Mouse (Mus musculus): ENCODE results near the gene Nav1. TPM values are rescaled to one million over a fixed set of nuclear protein-coding genes. Genes with fewer than 3 reads are reported as not detected.

Gene Nav1
- polyA plus RNA-seq, 1 experiment from 2014 or later = 44.1 TPM

- no peak for ATAC-seq (ENCODE audit: low FRiP score)
Measured at GRCm38 (mm10) chr1:135593560-135594278, 13.4 kb downstream of the Nav1 start.

DNA sequence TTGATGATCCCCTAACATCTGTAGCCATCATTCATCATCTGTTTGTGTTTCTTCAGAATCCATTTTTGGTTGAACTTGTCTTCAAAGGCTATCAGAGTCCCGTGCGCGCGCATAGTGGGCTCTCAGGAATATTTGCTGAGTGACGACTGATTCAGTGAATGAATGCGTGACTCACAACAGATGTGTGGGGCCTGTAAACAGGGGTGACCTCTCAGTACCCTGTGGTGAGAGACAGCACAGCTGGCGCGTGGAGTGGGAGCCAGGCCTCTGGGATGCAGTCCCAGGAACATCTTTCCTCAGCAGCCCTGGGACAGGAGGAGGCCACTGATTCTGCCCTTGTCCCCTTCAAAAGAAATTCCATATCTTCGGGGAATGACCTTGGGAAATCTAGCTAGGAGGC, 16.3 kb downstream of the Nav1 start:
- H3K9me3 ChIP-seq (replicated peaks) = no peaks in the 10 kb centered on the region
- H3K4me2 ChIP-seq = no peak overlapping the region
- H3K36me3 ChIP-seq = no peaks in the 10 kb centered on the region
- peaks cover 24% of the 10 kb centered on the region for H3K4me1 ChIP-seq
- 79% methylated on average over 9 of the region's 9 CpGs for WGBS
- no peak for ATAC-seq (ENCODE audit: low FRiP score)
- H3K27ac ChIP-seq (replicated peaks) = no peak overlapping the region
- H3K4me3 ChIP-seq (replicated peaks) = no peak overlapping the region
- no peak overlapping the region for H3K9ac ChIP-seq (replicated peaks)
- no peaks in the 10 kb centered on the region for H3K27me3 ChIP-seq (replicated peaks)

More at GRCm38 (mm10) chr1:135593560-135594278, 13.4 kb downstream of the Nav1 start:
- Histone ChIP-seq H3K9me3 (replicated peaks) (no peaks in the 10 kb centered on the region), H3K27me3 (replicated peaks) (no peaks in the 10 kb centered on the region), H3K4me1 (peaks cover 2% of the 10 kb centered on the region; the same call in 1 of the 2 replicates), H3K4me3 (replicated peaks) (no peak overlapping the region), H3K36me3 (no peaks in the 10 kb centered on the region), H3K27ac (replicated peaks) (no peak overlapping the region), H3K4me2 (no peak overlapping the region), H3K9ac (replicated peaks) (no peak overlapping the region)
- WGBS = 69% methylated on average over 6 of the region's 6 CpGs

GRCm38 (mm10) chr1:135588973-135589372, 18.1 kb downstream of the Nav1 start:
- Histone ChIP-seq H3K9me3 (replicated peaks) (no peaks in the 10 kb centered on the region), H3K4me1 (peaks cover 31% of the 10 kb centered on the region), H3K4me3 (replicated peaks) (no peak overlapping the region), H3K36me3 (no peaks in the 10 kb centered on the region), H3K4me2 (no peak overlapping the region), H3K27me3 (replicated peaks) (no peaks in the 10 kb centered on the region), H3K27ac (replicated peaks) (peak overlapping the region; percentile 35; the same call in 1 of the 2 replicates), H3K9ac (replicated peaks) (no peak overlapping the region)
- WGBS = 76% methylated on average over 3 of the region's 3 CpGs
- ATAC-seq (ENCODE audit: low FRiP score) = no peak

DNA sequence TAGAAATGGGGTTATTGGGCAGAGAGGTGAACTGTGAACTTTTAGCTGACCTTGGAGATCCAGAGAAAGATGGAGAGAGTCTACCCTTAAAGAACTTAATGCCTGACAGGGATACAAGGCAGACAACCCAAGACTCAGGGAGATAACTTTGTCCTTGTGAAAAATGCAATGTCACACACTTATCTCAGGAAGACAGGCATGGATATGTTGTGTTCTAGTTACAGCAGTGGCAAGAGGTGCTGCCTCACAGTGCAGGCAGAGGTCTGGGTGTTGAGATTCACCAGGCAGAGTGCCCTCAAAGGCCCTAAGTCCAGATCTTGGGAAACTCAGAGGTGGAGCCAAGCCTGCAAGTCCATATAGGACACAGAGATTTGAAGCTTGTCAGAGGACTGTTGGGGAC, 20.2 kb downstream of the Nav1 start:
- no peaks in the 10 kb centered on the region for H3K36me3 ChIP-seq
- H3K27me3 ChIP-seq (replicated peaks) = no peaks in the 10 kb centered on the region
- no peak overlapping the region for H3K9ac ChIP-seq (replicated peaks)
- H3K9me3 ChIP-seq (replicated peaks) = no peaks in the 10 kb centered on the region
- H3K4me2 ChIP-seq = no peak overlapping the region
- ATAC-seq (ENCODE audit: low FRiP score) = no peak
- H3K4me1 ChIP-seq = peaks cover 48% of the 10 kb centered on the region
- no peak overlapping the region for H3K27ac ChIP-seq (replicated peaks)
- H3K4me3 ChIP-seq (replicated peaks) = no peak overlapping the region

GRCm38 (mm10) chr1:135585573-135585972, 21.5 kb downstream of the Nav1 start:
- Histone ChIP-seq H3K36me3 (no peaks in the 10 kb centered on the region), H3K9ac (replicated peaks) (peak overlapping the region; percentile 85), H3K27me3 (replicated peaks) (no peaks in the 10 kb centered on the region), H3K4me2 (peak overlapping the region; percentile 90), H3K27ac (replicated peaks) (peak overlapping the region; percentile 96), H3K4me1 (peaks cover 61% of the 10 kb centered on the region), H3K4me3 (replicated peaks) (peak overlapping the region; percentile 86), H3K9me3 (replicated peaks) (no peaks in the 10 kb centered on the region)
- WGBS = under 1% methylated on average over 19 of the region's 19 CpGs
- peak; percentile 72 for ATAC-seq (ENCODE audit: low FRiP score)

GRCm38 (mm10) chr1:135584587-135585541, 22.2 kb downstream of the Nav1 start:
- WGBS = 2% methylated on average over 69 of the region's 73 CpGs
- peaks cover 68% of the 10 kb centered on the region for H3K4me1 ChIP-seq
- ATAC-seq (ENCODE audit: low FRiP score) = peak; percentile 78

DNA sequence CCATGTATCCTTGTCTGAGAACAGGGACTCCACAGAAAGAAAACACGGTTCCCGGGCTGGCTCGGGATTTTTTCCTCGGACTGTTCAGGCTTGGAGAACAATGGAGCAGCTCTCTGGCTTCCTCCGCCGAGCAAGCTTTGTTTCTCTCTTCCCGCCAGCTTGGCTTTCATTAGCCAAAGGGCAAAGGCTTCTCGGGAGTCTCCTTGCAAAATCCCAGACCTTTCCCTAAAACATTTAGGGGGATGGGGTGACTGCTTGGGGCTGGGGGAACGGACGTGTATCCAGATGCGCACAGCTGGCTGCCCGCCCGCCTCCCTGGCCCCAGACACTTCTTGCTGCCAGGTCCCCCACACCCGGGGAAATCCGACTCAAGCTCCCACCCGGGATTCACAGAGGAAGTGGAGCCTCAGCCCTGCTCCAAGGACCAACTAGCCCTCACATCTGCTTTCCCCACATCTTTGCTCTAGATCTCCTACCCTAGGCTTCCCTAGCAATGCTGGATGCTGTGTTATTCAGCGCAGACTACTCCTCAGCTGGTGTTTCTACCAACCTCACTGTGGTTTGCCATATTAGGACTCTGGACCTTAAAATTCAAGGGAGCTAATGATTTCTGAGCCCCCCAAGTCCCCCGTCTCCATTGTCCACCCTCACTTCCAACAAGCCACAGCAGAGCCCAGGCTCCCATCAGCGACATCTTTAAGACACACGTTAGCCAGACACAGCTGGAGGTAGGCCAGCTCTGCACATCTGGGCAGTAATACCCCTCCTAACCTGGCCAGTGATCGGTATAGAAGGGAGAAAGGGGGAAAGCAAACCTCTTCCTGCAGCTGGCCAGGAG, 23.2 kb downstream of the Nav1 start:
- peak overlapping the region; percentile 86 for H3K4me3 ChIP-seq (replicated peaks)
- no peaks in the 10 kb centered on the region for H3K9me3 ChIP-seq (replicated peaks)
- ATAC-seq (ENCODE audit: low FRiP score) = no peak
- H3K9ac ChIP-seq (replicated peaks) = peak overlapping the region; percentile 85
- peak overlapping the region; percentile 96 for H3K27ac ChIP-seq (replicated peaks)
- 1% methylated on average over 21 of the region's 21 CpGs for WGBS
- peak overlapping the region; percentile 90 for H3K4me2 ChIP-seq
- no peaks in the 10 kb centered on the region for H3K36me3 ChIP-seq
- H3K4me1 ChIP-seq = peaks cover 78% of the 10 kb centered on the region
- no peaks in the 10 kb centered on the region for H3K27me3 ChIP-seq (replicated peaks)

More at GRCm38 (mm10) chr1:135584587-135585541, 22.2 kb downstream of the Nav1 start:
- Histone ChIP-seq H3K36me3 (no peaks in the 10 kb centered on the region), H3K27me3 (replicated peaks) (no peaks in the 10 kb centered on the region), H3K4me2 (peak overlapping the region; percentile 90), H3K9ac (replicated peaks) (peak overlapping the region; percentile 85), H3K9me3 (replicated peaks) (no peaks in the 10 kb centered on the region), H3K4me3 (replicated peaks) (peak overlapping the region; percentile 86), H3K27ac (replicated peaks) (peak overlapping the region; percentile 96)

- H3K9ac ChIP-seq (replicated peaks) = peak overlapping the region; percentile 85
- peaks cover 78% of the 10 kb centered on the region for H3K4me1 ChIP-seq
- H3K27me3 ChIP-seq (replicated peaks) = no peaks in the 10 kb centered on the region
- peak; percentile 56 for ATAC-seq (ENCODE audit: low FRiP score)
- 3% methylated on average over 15 of the region's 15 CpGs for WGBS
- peak overlapping the region; percentile 96 for H3K27ac ChIP-seq (replicated peaks)
- peak overlapping the region; percentile 90 for H3K4me2 ChIP-seq
- no peaks in the 10 kb centered on the region for H3K36me3 ChIP-seq
- peak overlapping the region; percentile 86 for H3K4me3 ChIP-seq (replicated peaks)
- H3K9me3 ChIP-seq (replicated peaks) = no peaks in the 10 kb centered on the region
Measured at GRCm38 (mm10) chr1:135583081-135583677, 23.9 kb downstream of the Nav1 start.

DNA sequence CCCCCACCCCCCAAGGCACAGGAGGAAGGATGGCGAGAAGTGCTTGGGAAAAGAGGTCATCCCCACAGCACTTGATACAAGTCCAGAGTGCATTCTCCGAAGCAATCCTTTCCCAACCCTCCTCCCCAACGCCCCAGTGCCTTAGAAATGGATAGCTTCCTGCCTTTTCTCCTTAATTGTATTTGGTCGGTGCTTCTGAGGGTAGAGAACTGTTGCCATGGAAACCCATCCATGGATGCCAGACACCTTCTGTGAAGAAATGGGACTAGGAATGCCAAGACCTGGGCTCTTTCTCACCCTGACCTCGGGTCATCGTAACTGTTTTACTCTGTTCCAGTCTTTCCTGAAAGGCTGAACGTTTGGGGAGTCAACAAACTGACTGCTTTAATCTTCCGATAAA, 26.1 kb downstream of the Nav1 start:
- no peak for ATAC-seq (ENCODE audit: low FRiP score)
- WGBS = 10% methylated on average over 8 of the region's 8 CpGs
- Histone ChIP-seq H3K9ac (replicated peaks) (peak overlapping the region; percentile 17; the same call in 1 of the 2 replicates), H3K27ac (replicated peaks) (peak overlapping the region; percentile 46; the same call in 1 of the 2 replicates), H3K4me2 (peak overlapping the region; percentile 90), H3K9me3 (replicated peaks) (no peaks in the 10 kb centered on the region), H3K36me3 (no peaks in the 10 kb centered on the region), H3K4me1 (peaks cover 83% of the 10 kb centered on the region), H3K27me3 (replicated peaks) (no peaks in the 10 kb centered on the region), H3K4me3 (replicated peaks) (peak overlapping the region; percentile 86)

- Histone ChIP-seq H3K36me3 (no peaks in the 10 kb centered on the region), H3K27me3 (replicated peaks) (no peaks in the 10 kb centered on the region), H3K9ac (replicated peaks) (no peak overlapping the region), H3K4me2 (peak overlapping the region; percentile 90), H3K4me1 (peaks cover 91% of the 10 kb centered on the region), H3K4me3 (replicated peaks) (no peak overlapping the region; the same call in 1 of the 2 replicates), H3K9me3 (replicated peaks) (no peaks in the 10 kb centered on the region), H3K27ac (replicated peaks) (no peak overlapping the region)
- 46% methylated on average over 3 of the region's 3 CpGs for whole genome bisulfite sequencing
- ATAC-seq (ENCODE audit: low FRiP score) = no peak
Measured at GRCm38 (mm10) chr1:135579111-135579510, 28.0 kb downstream of the Nav1 start.

GRCm38 (mm10) chr1:135577793-135578192, 29.3 kb downstream of the Nav1 start:
- H3K36me3 ChIP-seq = peaks cover 5% of the 10 kb centered on the region; the same call in 1 of the 2 replicates
- H3K9me3 ChIP-seq (replicated peaks) = no peaks in the 10 kb centered on the region
- H3K4me2 ChIP-seq = no peak overlapping the region
- no peak for ATAC-seq (ENCODE audit: low FRiP score)
- WGBS = 58% methylated on average over 2 of the region's 2 CpGs
- H3K27ac ChIP-seq (replicated peaks) = no peak overlapping the region
- no peak overlapping the region for H3K4me3 ChIP-seq (replicated peaks)
- H3K9ac ChIP-seq (replicated peaks) = no peak overlapping the region
- H3K27me3 ChIP-seq (replicated peaks) = no peaks in the 10 kb centered on the region
- H3K4me1 ChIP-seq = peaks cover 96% of the 10 kb centered on the region
